Mouse (Mus musculus): ENCODE data around the gene Prkci. TPM values are rescaled to one million over a fixed set of nuclear protein-coding genes. Genes with fewer than 3 reads are reported as not detected.

The Prkci gene
- polyA plus RNA-seq, 1 experiment from 2014 or later: 37.3 TPM

DNA sequence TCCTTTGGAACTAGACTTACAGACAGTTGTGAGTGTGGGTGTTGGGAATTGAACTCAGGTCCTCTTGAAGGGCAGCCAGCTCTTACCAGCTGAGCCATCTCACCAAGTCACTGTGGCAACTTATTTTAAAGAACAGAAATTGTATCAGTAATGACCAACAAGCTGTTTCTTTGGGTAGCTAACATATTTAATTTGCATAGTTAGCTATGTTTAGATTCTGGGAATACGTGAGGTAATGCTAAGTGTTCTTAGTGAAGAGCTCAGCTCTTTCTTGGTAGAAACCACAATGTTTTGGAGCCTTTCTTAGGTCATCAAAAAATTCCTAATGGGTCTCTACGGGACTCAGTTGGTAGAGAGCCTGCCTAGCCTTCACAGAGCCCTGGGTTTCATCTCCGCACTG, 105.3 kb downstream of the Prkci start:
- Histone ChIP-seq H3K4me2 (replicated peaks; ENCODE audit: low read depth, low read length) (0 out of 2 replicates have a peak overlapping the region, but pooled peaks have one; percentile 7), H3K9ac (ENCODE audit: low read depth, low read length) (no peak overlapping the region), H3K27ac (ENCODE audit: low read depth, low read length) (no peak overlapping the region), H3K36me3 (ENCODE audit: control insufficient read depth, insufficient read depth, low read length) (no peaks in the 10 kb centered on the region), H3K9me3 (ENCODE audit: control insufficient read depth, low read length) (no peaks in the 10 kb centered on the region), H3K4me3 (ENCODE audit: low read depth, low read length) (no peak overlapping the region), H3K4me1 (replicated peaks; ENCODE audit: control insufficient read depth, insufficient read depth, low read length) (peaks cover 9% of the 10 kb centered on the region), H3K27me3 (ENCODE audit: control insufficient read depth, insufficient read depth, low read length) (no peaks in the 10 kb centered on the region)
- ATAC-seq (ENCODE audit: low FRiP score) (no peak), DNase-seq (ENCODE audit: low spot score) (no peak)
- WGBS: 87% methylated on average over 3 of the region's 3 CpGs

Other genes with a start within 250 kb of the Prkci start
- gene Samd7, start 249.5 kb upstream of the Prkci start, polyA plus RNA-seq (2014; fragmentation: Nextera tagmentation; extraction: Ambion mirVana): not detected in 2 replicates
- 64.3 and 71.5 TPM in 2 replicates for gene Sec62, start 202.9 kb upstream of the Prkci start, polyA plus RNA-seq (2014; fragmentation: Nextera tagmentation; extraction: Ambion mirVana)
- 1.1 and 2.0 TPM in 2 replicates for gene Gpr160, start 139.8 kb upstream of the Prkci start, polyA plus RNA-seq (2014; fragmentation: Nextera tagmentation; extraction: Ambion mirVana)
- 5.3 and 7.3 TPM in 2 replicates for gene Phc3, start 26.3 kb upstream of the Prkci start, polyA plus RNA-seq (2014; fragmentation: Nextera tagmentation; extraction: Ambion mirVana)
- gene Skil, start 99.3 kb downstream of the Prkci start, polyA plus RNA-seq (2014; fragmentation: Nextera tagmentation; extraction: Ambion mirVana): 57.9 and 71.1 TPM in 2 replicates
- 7.7 and 8.8 TPM in 2 replicates for gene Cldn11, start 154.2 kb downstream of the Prkci start, polyA plus RNA-seq (2014; fragmentation: Nextera tagmentation; extraction: Ambion mirVana)